Mouse (Mus musculus) neural tube, embryonic 14.5 days (tissue): ENCODE data around the gene Gpbar1. TPM values are rescaled to one million over a fixed set of nuclear protein-coding genes. Genes with fewer than 3 reads are reported as not detected.
"Not testable (repeated sequence)": the region's sequence is repeated elsewhere in the genome, so short reads cannot be mapped to it uniquely, and the experiment has no call there.

Source experiments
- ATAC-seq: fragments of 200-750 bp; cut with Nextera tagmentation; 2 replicates; pipeline ENCODE4 v1.8.0; 2017; ENCODE audit warnings: low read depth, mild to moderate bottlenecking, moderate TSS enrichment, moderate library complexity
- H3K27ac ChIP-seq: fragments of 300-500 bp; sonication (generic); 2 replicates; pipeline ENCODE4 v1.5.1; 2014; ENCODE audit warnings: low read depth, mild to moderate bottlenecking, control low read depth, low read length, moderate library complexity, mixed read lengths
- H3K27me3 ChIP-seq: fragments of 300-500 bp; sonication (generic); 2 replicates; pipeline ENCODE4 v1.6.1; 2014; ENCODE audit warnings: low read length; ENCODE audit not compliant: control insufficient read depth, insufficient read depth
- H3K36me3 ChIP-seq: fragments of 300-500 bp; sonication (generic); 2 replicates; pipeline ENCODE4 v1.6.1; 2014; ENCODE audit warnings: low read length, mixed read lengths; ENCODE audit not compliant: control insufficient read depth, insufficient read depth
- H3K4me1 ChIP-seq: fragments of 300-500 bp; sonication (generic); 2 replicates; pipeline ENCODE4 v1.6.1; 2014; ENCODE audit warnings: low read length; ENCODE audit not compliant: control insufficient read depth, insufficient read depth
- H3K4me2 ChIP-seq: fragments of 300-500 bp; sonication (generic); 2 replicates; pipeline ENCODE4 v1.6.1; 2014; ENCODE audit warnings: mild to moderate bottlenecking, low read depth, low read length, control low read depth
- H3K4me3 ChIP-seq: fragments of 300-500 bp; sonication (generic); 2 replicates; pipeline ENCODE4 v1.5.1; 2014; ENCODE audit warnings: low read depth, low read length, control low read depth, mixed read lengths
- H3K9ac ChIP-seq: fragments of 300-500 bp; sonication (generic); replicated peaks from 2 replicates; pipeline ENCODE4 v1.6.1; 2014; ENCODE audit warnings: low read depth, mild to moderate bottlenecking, control low read depth, low read length, mixed read lengths
- H3K9me3 ChIP-seq: fragments of 300-500 bp; sonication (generic); 2 replicates; pipeline ENCODE4 v1.6.1; 2016; ENCODE audit warnings: low read length; ENCODE audit not compliant: control insufficient read depth
- WGBS: fragments of 180-500 bp; shearing (Covaris S2); extraction: QIAGEN DNeasy Blood & Tissue Kit; methylation state at CpG from one replicate; pipeline ENCODE4 v1.1.7; 2014; 5-methylcytosine and 5-hydroxymethylcytosine counted together
- polyA plus RNA-seq: library from polyadenylated mRNA; unstranded; fragments of >200 nt; fragmentation: Nextera tagmentation; extraction: Ambion mirVana; gene quantifications from 2 replicates; pipeline ENCODE4 v1.2.1, GENCODE M21; 2014

Gene Gpbar1
- polyA plus RNA-seq, 1 experiment from 2014 or later, result not detected

GRCm38 (mm10) chr1:74282896-74283625, 4.7 kb downstream of the Gpbar1 start:
- H3K4me3 ChIP-seq, result peak overlapping the region; percentile 70; the same call in 1 of the 2 replicates
- peak overlapping the region; percentile 84; the same call in 1 of the 2 replicates for H3K4me2 ChIP-seq
- H3K9me3 ChIP-seq, result no peaks in the 10 kb centered on the region
- no peak for ATAC-seq
- 87% methylated on average over 10 of the region's 10 CpGs for WGBS
- H3K36me3 ChIP-seq, result peaks cover 32% of the 10 kb centered on the region
- peaks cover 10% of the 10 kb centered on the region for H3K4me1 ChIP-seq
- no peaks in the 10 kb centered on the region for H3K27me3 ChIP-seq
- no peak overlapping the region for H3K9ac ChIP-seq
- no peak overlapping the region for H3K27ac ChIP-seq

GRCm38 (mm10) chr1:74283686-74284463, 5.5 kb downstream of the Gpbar1 start:
- WGBS, result 13% methylated on average over 15 of the region's 15 CpGs
- peaks cover 10% of the 10 kb centered on the region for H3K4me1 ChIP-seq
- no peaks in the 10 kb centered on the region for H3K27me3 ChIP-seq
- H3K9ac ChIP-seq, result peak overlapping the region; percentile 77
- peak overlapping the region; percentile 70 for H3K4me3 ChIP-seq
- ATAC-seq, result peak; percentile 62
- H3K36me3 ChIP-seq, result peaks cover 28% of the 10 kb centered on the region
- no peaks in the 10 kb centered on the region for H3K9me3 ChIP-seq
- peak overlapping the region; percentile 68 for H3K27ac ChIP-seq
- peak overlapping the region; percentile 84 for H3K4me2 ChIP-seq

- Histone ChIP-seq H3K36me3 (peaks cover 25% of the 10 kb centered on the region), H3K9ac (peak within 1 kb of the TSS; percentile 77), H3K9me3 (no peaks in the 10 kb centered on the region), H3K27ac (peak within 1 kb of the TSS; percentile 68), H3K4me3 (peak within 1 kb of the TSS; percentile 70), H3K27me3 (no peaks in the 10 kb centered on the region), H3K4me2 (peak within 1 kb of the TSS; percentile 84), H3K4me1 (peaks cover 10% of the 10 kb centered on the region)
- WGBS, result under 1% methylated on average over 56 of the region's 56 CpGs
- peak; percentile 98 for ATAC-seq
Measured at GRCm38 (mm10) chr1:74284543-74285160, 6.3 kb downstream of the Gpbar1 start, which contains the start of the genes Aamp and Pnkd. Aamp (minus strand) TSS chr1:74284738. Pnkd (plus strand) TSS chr1:74284930.

DNA sequence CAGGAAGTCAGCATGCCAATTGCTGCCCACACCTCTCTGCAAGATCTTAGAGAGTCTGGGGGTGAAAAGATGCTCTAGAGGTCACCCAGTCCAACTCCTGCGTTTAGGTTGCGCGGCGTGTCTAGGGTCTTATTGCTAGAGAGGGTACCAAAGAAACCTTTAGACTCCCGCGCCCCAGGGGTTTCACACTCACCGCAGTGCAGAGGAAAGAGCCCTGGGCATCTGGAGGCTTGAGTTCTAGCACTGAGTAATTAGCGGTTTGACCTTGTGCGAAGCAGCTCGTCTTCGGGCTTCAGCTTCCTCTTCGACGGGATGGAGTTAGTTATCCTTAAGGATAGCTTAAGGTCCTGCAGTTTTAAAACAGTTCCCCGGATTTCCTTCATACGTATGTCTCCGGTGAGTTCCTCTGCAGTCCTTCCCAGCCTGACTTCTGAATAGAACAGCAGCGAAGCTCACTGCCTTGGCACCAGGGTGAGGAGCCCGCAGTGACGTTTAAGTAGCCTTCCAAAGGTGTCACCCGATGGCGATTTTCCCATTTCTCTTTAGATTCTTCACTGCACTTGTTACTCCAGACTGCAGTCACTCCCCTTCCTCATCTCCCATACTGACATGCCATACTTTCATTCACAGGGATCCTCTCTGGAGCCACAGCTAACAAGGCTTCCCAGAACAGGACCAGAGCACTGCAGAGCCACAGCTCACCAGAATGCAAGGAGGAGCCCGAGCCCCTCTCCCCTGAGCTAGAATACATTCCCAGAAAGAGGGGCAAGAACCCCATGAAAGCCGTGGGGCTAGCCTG, 7.1 kb downstream of the Gpbar1 start:
- Histone ChIP-seq H3K27ac (peak overlapping the region; percentile 44), H3K4me1 (peaks cover 13% of the 10 kb centered on the region), H3K9ac (peak overlapping the region; percentile 56), H3K9me3 (no peaks in the 10 kb centered on the region), H3K4me3 (peak overlapping the region; percentile 70), H3K4me2 (peak overlapping the region; percentile 81), H3K36me3 (peaks cover 19% of the 10 kb centered on the region), H3K27me3 (no peaks in the 10 kb centered on the region)
- 4% methylated on average over 23 of the region's 23 CpGs for WGBS
- ATAC-seq, result peak; percentile 10; the same call in 1 of the 2 replicates

DNA sequence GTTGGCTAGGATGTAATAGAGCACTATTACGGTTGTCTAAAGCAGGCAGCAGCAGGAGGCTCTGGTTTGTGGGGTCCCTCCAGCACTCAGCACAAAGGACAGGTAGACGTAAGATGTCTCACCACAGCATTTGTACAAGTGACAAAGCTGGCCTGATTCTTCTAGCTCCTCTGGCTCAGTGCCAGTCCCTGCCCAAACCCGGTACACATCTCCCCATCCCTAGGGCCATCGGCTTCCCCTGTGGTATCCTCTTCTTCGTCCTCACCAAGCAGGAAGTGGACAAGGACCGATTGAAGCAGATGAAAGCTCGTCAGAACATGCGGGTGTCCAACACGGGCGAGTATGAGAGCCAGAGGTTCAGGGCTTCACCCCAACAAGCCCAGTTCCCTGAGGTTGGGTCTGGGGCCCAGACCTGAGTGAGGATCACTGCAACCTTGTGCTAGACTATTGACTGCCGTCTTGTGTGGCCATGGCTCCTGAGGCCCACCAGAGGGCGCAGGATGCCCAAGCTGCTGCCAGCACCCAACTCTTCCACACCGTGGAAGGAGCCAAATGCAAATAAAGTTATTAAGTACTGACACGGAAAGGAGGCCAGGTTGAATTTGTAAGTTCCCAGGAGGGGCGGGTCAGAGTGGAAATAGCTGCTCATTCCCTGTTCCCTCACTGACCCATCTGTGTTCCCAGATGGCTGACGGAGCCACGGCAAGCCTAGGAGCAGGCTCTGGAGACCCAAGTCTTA, 8.7 kb downstream of the Gpbar1 start:
- H3K4me2 ChIP-seq, H3K27ac ChIP-seq, H3K9me3 ChIP-seq, ATAC-seq, H3K36me3 ChIP-seq, H3K4me3 ChIP-seq, H3K9ac ChIP-seq, H3K27me3 ChIP-seq: not testable (repeated sequence)
- WGBS, result 60% methylated on average over 15 of the region's 17 CpGs
- H3K4me1 ChIP-seq, result peaks cover 13% of the 10 kb centered on the region

DNA sequence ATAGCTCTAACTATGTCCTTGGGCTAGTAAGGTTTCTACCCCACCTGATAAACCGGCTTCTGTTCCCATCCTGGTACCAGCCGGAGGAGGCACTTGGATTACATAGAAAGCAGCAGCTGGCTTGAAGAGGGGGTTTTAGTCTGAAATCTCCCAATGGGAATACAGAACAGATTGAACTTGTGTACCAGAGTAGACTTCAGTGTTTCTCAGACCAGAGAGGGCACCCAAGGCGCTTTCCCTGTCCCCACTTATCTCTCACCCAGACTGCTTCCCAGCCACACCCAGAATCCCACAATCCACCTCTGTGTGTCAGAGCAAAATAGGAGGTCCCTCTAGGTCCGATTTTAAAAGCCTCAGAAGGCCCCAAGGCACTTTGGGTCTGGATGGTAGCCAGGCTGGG, 10.0 kb downstream of the Gpbar1 start:
- no peak overlapping the region for H3K4me2 ChIP-seq

GRCm38 (mm10) chr1:74289248-74289647, 10.9 kb downstream of the Gpbar1 start:
- ATAC-seq, result no peak
- Histone ChIP-seq H3K9me3 (no peaks in the 10 kb centered on the region), H3K27ac (no peak overlapping the region), H3K27me3 (no peaks in the 10 kb centered on the region), H3K36me3 (no peaks in the 10 kb centered on the region), H3K9ac (no peak overlapping the region), H3K4me2 (no peak overlapping the region), H3K4me3 (no peak overlapping the region), H3K4me1 (peaks cover 9% of the 10 kb centered on the region)
- 93% methylated on average over 9 of the region's 9 CpGs for WGBS

More for the DNA sequence above, 10.0 kb downstream of the Gpbar1 start:
- Histone ChIP-seq H3K27me3 (no peaks in the 10 kb centered on the region), H3K9ac (no peak overlapping the region), H3K9me3 (no peaks in the 10 kb centered on the region), H3K36me3 (no peaks in the 10 kb centered on the region), H3K4me1 (peaks cover 13% of the 10 kb centered on the region), H3K27ac (no peak overlapping the region), H3K4me3 (no peak overlapping the region)
- ATAC-seq, result no peak
- 73% methylated on average over 4 of the region's 4 CpGs for WGBS

- Histone ChIP-seq H3K4me1 (peaks cover 9% of the 10 kb centered on the region), H3K9me3 (no peaks in the 10 kb centered on the region), H3K27ac (no peak overlapping the region), H3K9ac (no peak overlapping the region), H3K4me3 (no peak overlapping the region), H3K36me3 (no peaks in the 10 kb centered on the region), H3K27me3 (no peaks in the 10 kb centered on the region), H3K4me2 (no peak overlapping the region)
- 84% methylated on average over 2 of the region's 2 CpGs for WGBS
- ATAC-seq, result no peak
Measured at GRCm38 (mm10) chr1:74289740-74290139, 11.4 kb downstream of the Gpbar1 start.
